Comparison of ENCODE assay signal across 10 mouse cellular contexts in the genomic region with DNA sequence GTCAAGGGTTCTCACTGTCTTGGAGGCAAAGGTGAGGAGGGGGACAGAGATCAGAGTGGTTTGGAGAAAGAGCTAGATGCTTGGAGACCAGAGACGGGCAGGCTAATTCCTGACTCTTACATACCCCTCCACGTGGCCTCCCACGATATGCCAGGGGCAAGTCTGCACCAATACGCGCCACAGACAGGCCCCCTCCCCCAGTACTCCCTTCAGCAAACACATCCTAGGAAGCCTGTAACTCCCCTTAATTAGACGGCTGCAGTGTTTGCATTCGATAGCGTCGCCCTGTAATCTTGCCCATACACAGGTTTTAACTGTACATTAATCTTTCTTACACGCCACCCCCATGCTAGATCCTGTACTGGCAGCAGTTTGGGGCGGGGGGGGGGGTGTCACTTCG. TPM values are rescaled to one million over a fixed set of nuclear protein-coding genes. Genes with fewer than 3 reads are reported as not detected.
A peak's percentile ranks its signal among the peaks of the same experiment; 100 is the strongest.
DNase-seq lines count a peak whose midpoint lies in the region; ATAC-seq lines count a peak whose summit lies in the region.
"Had no signal": no experiment of that assay in that cellular context is flagged by ENCODE, and none has a peak within 500 bp of the region (broad histone marks: within the 10 kb centered on the region; RNA-seq: fewer than 3 reads in every experiment).

No protein-coding gene starts in this region.

- intact Hi-C loops in gastrocnemius, postnatal 36 days (cut with DNase I), result no loop called here

- H3K9me3 ChIP-seq in liver, embryonic 12.5 days (replicated peaks), result no peaks in the 10 kb centered on the region
- H3K9me3 ChIP-seq in embryonic facial prominence, embryonic 14.5 days (ENCODE audit: control insufficient read depth, low read length), result no peaks in the 10 kb centered on the region
- no peaks in the 10 kb centered on the region for H3K9me3 ChIP-seq in hindbrain, embryonic 13.5 days
- no peaks in the 10 kb centered on the region for H3K9me3 ChIP-seq in neural tube, embryonic 12.5 days

- H3K4me2 ChIP-seq in liver, embryonic 12.5 days, result peak overlapping the region; percentile 24; the same call in 1 of the 2 replicates
- H3K4me2 ChIP-seq in embryonic facial prominence, embryonic 14.5 days (ENCODE audit: low read depth, low read length), result peak overlapping the region; percentile 42
- peak overlapping the region; percentile 21 for H3K4me2 ChIP-seq in hindbrain, embryonic 13.5 days
- H3K4me2 ChIP-seq in neural tube, embryonic 12.5 days (replicated peaks), result peak overlapping the region; percentile 44

- H3K4me1 ChIP-seq in liver, embryonic 12.5 days, result peaks cover 9% of the 10 kb centered on the region; the same call in 1 of the 2 replicates
- peaks cover 15% of the 10 kb centered on the region for H3K4me1 ChIP-seq in embryonic facial prominence, embryonic 14.5 days (ENCODE audit: control insufficient read depth, insufficient read depth, low read length)
- peaks cover 42% of the 10 kb centered on the region for H3K4me1 ChIP-seq in hindbrain, embryonic 13.5 days (replicated peaks)
- peaks cover 35% of the 10 kb centered on the region for H3K4me1 ChIP-seq in neural tube, embryonic 12.5 days

- H3K4me3 ChIP-seq in liver, embryonic 12.5 days, result no peak overlapping the region
- no peak overlapping the region for H3K4me3 ChIP-seq in embryonic facial prominence, embryonic 14.5 days (ENCODE audit: low read depth, low read length)
- no peak overlapping the region for H3K4me3 ChIP-seq in hindbrain, embryonic 13.5 days
- no peak overlapping the region for H3K4me3 ChIP-seq in neural tube, embryonic 12.5 days

- no peak for DNase-seq in liver
- DNase-seq in embryonic facial prominence, embryonic 14.5 days (ENCODE audit: low spot score), result no peak
- DNase-seq in gastrocnemius, postnatal 36 days, result no peak
- no peak for DNase-seq in spleen, postnatal 10 days (ENCODE audit: low spot score in 2 of 2)
- no peak for DNase-seq in ovary, postnatal 14 days (ENCODE audit: low spot score)

- no peak overlapping the region for H3K9ac ChIP-seq in liver, embryonic 12.5 days
- H3K9ac ChIP-seq in embryonic facial prominence, embryonic 14.5 days (ENCODE audit: low read depth, low read length), result no peak overlapping the region
- H3K9ac ChIP-seq in hindbrain, embryonic 13.5 days, result peak overlapping the region; percentile 58
- H3K9ac ChIP-seq in neural tube, embryonic 12.5 days, result no peak overlapping the region

- H3K27me3 ChIP-seq in liver, embryonic 12.5 days (replicated peaks), result peaks cover 29% of the 10 kb centered on the region
- no peaks in the 10 kb centered on the region for H3K27me3 ChIP-seq in embryonic facial prominence, embryonic 14.5 days (replicated peaks; ENCODE audit: control insufficient read depth, insufficient read depth, low read length)
- H3K27me3 ChIP-seq in hindbrain, embryonic 13.5 days, result no peaks in the 10 kb centered on the region
- no peaks in the 10 kb centered on the region for H3K27me3 ChIP-seq in neural tube, embryonic 12.5 days (replicated peaks)

- ATAC-seq in liver, embryonic 12.5 days, result no peak
- peak; percentile 54; the same call in 1 of the 2 replicates for ATAC-seq in embryonic facial prominence, embryonic 14.5 days (ENCODE audit: low read depth)
- ATAC-seq in hindbrain, embryonic 13.5 days (ENCODE audit: low FRiP score), result peak; percentile 21; the same call in 1 of the 2 replicates
- ATAC-seq in neural tube, embryonic 12.5 days (ENCODE audit: low FRiP score, low read depth), result peak; percentile 38
- ATAC-seq: lung, postnatal 0 days; Patski had no signal

- no peak overlapping the region for H3K27ac ChIP-seq in liver, embryonic 12.5 days
- H3K27ac ChIP-seq in embryonic facial prominence, embryonic 14.5 days (replicated peaks; ENCODE audit: low read depth, low read length), result peak overlapping the region; percentile 39; the same call in 1 of the 2 replicates
- H3K27ac ChIP-seq in hindbrain, embryonic 13.5 days, result peak overlapping the region; percentile 86
- H3K27ac ChIP-seq in neural tube, embryonic 12.5 days, result peak overlapping the region; percentile 62; the same call in 1 of the 2 replicates

- WGBS in liver, embryonic 12.5 days (ENCODE audit: insufficient replicate concordance), result 16% methylated on average over 12 of the region's 12 CpGs
- 3% methylated on average over 12 of the region's 12 CpGs for WGBS in embryonic facial prominence, embryonic 14.5 days
- 6% methylated on average over 12 of the region's 12 CpGs for WGBS in hindbrain, embryonic 13.5 days
- 8% methylated on average over 12 of the region's 12 CpGs for WGBS in neural tube, embryonic 12.5 days

- no peaks in the 10 kb centered on the region for H3K36me3 ChIP-seq in liver, embryonic 12.5 days
- H3K36me3 ChIP-seq in embryonic facial prominence, embryonic 14.5 days (ENCODE audit: control insufficient read depth, insufficient read depth, low read length), result no peaks in the 10 kb centered on the region
- H3K36me3 ChIP-seq in hindbrain, embryonic 13.5 days, result no peaks in the 10 kb centered on the region
- H3K36me3 ChIP-seq in neural tube, embryonic 12.5 days, result no peaks in the 10 kb centered on the region

RNA-seq across cellular contexts. Expression of a gene that starts 14.5 kb away (rescaled TPM):
- polyA plus RNA-seq in liver, embryonic 12.5 days (2016; fragmentation: Nextera tagmentation; extraction: Ambion mirVana), result 1.2 and 1.3 TPM in 2 replicates
- polyA plus RNA-seq in embryonic facial prominence, embryonic 14.5 days (2014; fragmentation: Nextera tagmentation; extraction: Ambion mirVana), result 5.3 and 6.4 TPM in 2 replicates
- 18.0 and 18.3 TPM in 2 replicates for polyA plus RNA-seq in hindbrain, embryonic 13.5 days (2015; fragmentation: Nextera tagmentation; extraction: Ambion mirVana)
- polyA plus RNA-seq in neural tube, embryonic 12.5 days (2016; fragmentation: Nextera tagmentation; extraction: Ambion mirVana), result 33.8 and 42.4 TPM in 2 replicates
- under 1 TPM; 0.44 to 0.69 TPM for total RNA-seq in gastrocnemius, postnatal 36 days (2021)
